Mouse (Mus musculus): ENCODE measurements at regions not wholly inside any gene's neighbourhood (a gene's known extent, or its start where the extent isn't known, plus 50 kb on each side); places are given as distances from the start of the nearest gene placed in this dataset.

DNA sequence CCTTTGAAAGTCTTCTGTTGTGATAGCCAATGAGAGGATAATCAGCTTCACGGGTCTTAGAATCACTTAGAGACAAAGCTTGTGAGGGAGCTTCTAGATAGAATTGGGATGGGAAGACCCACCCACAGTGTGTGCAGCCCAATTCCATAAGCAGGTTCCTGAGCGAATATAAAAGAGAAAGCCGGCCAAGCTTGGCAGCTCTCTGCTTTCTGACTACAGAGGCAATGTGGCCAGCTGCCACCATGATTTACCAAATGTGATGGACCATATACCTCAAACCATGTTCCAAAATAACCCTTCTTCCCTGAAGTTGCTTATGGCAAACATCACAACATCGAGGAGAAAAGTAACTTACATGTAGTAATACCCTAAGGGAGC, 143.1 kb upstream of the Snx19 start:
- no peak for DNase-seq (ENCODE audit: low spot score in 2 of 2)

DNA sequence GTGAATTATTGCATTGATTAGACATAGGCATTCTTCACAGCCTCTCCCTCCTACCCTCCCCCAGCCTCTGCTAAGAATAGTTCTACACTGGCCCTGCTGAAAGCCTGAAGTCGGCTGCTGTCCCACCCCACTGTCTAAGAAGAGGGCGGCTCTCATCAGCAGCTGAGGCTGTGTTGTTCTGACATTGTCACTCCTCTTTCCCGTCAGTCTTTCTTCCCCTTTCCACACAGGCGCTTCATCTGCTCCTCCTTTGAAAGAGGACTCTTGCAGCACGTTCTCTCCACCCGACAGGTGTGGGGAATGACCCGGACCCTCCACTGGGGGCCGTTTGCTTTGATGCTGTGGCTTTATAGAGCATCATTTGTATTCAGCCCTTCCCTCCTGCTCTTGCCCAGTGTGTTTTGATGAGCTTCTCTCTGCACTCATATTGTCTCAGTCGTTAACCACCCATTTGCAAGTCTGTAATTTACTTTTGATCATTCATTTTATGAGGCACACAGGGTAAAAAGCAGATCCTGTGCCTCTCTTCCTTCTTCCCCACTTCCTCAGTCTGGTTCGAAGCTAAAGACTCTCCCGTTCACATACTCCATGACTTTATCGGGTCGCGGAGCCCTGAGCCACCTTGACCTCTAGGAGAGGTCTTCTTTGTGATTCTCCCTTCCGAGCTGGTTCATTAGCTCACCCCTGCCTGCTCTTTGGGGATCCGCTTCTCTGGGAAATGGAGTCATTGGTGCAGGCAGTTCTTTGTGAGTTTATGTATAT, 142.2 kb upstream of the Snx19 start:
- DNase-seq (ENCODE audit: low spot score in 2 of 2), result no peak

DNA sequence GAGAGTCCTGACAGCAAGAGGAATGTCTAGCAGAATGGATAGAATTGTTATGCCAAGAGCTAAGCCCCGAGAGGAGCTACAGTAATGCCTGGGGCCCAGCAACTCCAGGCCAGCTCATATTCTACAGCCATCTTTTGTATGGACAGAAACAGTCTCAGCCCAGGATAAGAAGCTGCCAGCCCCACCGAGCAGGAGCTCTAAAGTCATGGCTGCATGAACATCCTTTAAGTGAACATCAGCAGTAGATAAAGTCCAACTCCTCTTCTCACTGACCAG, 141.6 kb upstream of the Snx19 start:
- DNase-seq (ENCODE audit: low spot score in 2 of 2), result no peak

DNA sequence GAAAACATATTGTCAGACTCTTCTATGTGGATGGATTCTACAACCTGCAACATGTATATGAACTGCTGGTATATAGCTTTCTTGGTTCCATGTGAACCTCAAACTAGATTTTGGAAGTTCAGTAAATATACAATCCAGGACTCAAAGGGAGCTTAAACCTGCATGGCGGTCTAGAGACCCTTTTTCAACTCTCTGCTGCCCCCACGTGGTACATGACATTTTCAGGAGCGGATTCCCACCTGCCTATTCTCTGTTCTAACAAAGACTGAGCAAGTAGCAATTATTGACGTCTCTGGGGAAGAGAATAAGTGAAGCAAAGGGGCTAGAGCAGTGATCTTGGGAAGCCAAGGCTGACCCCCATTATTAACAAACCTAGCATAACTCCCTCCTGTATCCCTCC, 127.1 kb upstream of the Snx19 start:
- DNase-seq (ENCODE audit: low spot score in 2 of 2), result peak; percentile 56 to 59

DNA sequence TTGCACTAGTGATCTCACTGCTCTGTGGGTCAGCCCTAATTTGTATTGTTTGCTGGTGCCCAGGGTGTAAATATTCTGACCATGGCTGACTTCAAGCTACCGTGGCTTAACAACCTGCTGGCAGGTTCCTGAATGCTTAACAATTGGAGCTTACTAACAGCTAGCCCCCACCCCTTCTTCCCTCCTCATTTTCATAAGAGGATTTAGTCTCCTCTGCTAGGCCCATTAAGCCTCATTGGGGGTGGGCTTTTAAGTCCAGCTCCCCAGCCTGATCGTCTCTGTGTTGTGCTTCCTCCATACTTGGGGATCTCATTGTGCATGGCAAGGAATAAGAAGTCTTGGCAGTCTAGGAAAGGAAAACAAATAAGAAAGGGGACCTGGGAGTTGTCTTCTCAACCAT, 118.6 kb upstream of the Snx19 start:
- no peak for DNase-seq (ENCODE audit: low spot score in 2 of 2)

DNA sequence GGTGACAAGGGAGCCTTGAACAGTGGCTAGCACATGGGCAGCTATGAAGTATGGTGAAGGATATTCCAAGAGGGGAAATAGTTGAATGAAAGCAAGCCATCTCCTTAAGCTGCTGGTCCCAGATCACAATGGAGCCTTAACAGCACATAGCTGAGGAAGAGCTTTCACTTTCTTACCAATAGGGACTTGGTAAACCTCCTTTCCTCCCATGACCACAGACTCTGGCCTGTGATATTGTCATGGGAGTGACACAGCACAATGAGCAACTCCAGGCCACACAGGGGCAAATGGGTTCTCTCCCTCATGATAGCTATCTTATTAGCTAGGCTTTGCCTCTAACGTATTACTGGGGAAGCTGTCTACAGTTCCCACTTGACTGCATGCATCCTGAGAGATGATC, 113.5 kb upstream of the Snx19 start:
- no peak for DNase-seq (ENCODE audit: low spot score in 2 of 2)

DNA sequence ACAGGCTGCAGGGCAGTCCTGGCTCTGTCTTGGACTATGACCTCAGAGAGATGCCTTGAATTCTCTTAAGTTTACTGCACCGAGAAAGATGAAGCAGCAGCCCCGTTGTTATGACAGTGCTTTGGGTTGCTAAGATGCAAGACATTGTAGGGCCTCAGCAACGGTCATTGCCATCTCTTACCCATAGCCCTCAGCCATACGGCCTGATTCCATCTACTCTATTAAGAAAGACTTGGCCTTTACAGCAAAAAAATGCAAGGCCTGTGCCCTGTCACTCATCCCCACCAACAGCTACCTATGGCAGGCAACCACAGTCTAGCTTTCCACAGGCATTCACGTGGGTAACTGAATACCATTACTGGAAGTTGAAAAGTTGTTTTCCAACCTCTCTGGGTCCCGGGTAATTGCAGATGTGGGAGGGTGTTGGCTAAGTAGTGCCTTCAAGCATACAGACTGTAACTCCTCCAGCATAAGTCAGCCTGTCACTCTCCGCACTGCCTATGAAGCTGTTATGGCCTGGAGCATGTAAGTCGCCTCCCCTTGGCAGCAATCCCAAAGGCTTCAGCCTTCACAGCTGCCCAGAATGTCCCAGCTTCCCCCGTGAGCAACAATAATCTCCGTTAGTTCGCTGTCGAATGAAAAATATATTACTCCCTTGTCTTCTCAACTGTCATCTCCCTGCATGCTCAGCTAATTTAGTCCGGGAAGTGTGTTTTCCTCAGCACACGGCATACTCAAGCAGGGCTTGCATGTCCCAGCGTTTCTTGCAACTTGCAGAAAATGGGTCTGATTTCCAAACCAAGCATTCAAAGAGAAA, 112.3 kb upstream of the Snx19 start:
- DNase-seq (ENCODE audit: low spot score in 2 of 2), result peak in 1 of 2 experiments; percentile 2

DNA sequence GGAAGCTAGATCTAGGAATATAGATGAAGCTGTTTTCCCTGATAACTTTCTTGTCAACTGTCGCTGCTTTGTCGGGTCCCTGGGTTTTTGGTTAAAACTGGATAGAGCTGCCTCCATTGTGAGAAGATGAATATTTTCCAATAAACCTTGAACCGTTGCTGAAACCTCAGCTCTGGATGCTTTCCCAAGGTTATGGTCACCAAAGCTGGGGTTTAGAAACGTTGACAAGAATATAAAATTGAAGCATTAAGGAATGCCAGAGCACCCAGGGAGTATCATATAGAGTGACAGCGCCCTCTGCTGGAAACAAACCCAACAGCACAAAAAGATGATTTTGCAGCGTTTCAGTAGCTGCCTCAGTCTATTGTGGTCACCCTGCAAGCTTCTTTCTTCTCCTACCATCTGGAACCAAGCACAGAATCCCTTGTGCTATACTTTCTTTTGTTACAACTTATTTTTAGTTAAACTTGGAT, 111.7 kb upstream of the Snx19 start:
- peak; percentile 50 to 67 for DNase-seq (ENCODE audit: low spot score in 2 of 2)

DNA sequence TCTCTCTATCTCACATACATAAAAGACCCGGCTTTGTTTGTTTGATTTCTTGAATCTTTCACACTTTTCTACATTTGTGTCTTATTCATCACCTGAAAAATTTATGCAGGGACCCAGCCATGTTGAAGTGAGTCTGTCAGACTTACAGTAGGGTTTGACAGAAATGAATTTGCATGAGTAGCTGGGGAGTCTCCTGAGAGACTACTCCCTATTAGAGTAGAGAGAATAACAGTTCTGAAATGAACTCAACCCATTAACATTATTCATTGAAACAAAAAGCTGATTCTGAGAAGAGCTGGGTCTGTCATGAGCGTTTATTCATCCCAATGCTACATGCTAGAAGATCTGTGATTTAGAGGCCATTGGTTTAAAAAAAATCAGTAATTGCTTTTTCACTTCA, 82.0 kb upstream of the Snx19 start:
- no peak for DNase-seq (ENCODE audit: low spot score in 2 of 2)

DNA sequence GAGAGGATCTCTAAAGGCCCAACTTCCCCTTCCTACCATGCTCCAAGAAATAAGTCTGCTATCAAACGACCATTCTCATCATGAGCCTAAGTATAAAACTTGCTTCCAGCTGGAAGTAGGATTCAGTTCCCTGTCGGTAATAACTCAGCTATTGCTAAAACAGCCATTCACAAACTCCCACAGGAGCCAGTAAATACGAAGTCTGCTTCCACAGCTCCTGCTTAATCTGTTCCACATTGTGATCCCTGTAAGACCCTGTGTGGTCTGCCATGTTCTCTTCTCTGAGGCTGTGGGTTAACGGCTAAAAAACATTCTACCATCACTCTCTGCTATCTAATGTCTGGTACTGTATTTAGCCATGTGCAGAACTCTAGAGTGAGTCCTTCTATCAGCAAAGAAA, 72.9 kb upstream of the Snx19 start:
- DNase-seq (ENCODE audit: low spot score in 2 of 2), result no peak

DNA sequence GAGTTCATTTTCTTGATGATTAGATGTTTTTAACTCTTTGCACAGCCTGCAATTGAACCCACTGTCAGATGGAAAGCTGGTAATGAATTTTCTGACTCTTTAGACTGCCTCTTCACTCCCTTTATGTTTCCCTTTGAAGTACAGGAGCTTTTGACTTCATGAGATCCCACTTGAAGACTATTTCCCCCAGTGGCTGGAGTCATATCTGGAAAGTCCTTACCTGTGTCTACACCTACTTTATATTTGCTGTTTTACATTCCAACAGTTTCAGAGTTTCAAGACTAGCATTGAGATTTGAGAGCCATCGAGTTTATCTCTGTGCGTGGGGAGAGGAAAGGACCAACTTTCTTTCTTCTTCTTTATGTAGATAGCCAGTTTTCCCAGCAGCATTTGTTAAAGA, 71.3 kb upstream of the Snx19 start:
- no peak for DNase-seq (ENCODE audit: low spot score in 2 of 2)

DNA sequence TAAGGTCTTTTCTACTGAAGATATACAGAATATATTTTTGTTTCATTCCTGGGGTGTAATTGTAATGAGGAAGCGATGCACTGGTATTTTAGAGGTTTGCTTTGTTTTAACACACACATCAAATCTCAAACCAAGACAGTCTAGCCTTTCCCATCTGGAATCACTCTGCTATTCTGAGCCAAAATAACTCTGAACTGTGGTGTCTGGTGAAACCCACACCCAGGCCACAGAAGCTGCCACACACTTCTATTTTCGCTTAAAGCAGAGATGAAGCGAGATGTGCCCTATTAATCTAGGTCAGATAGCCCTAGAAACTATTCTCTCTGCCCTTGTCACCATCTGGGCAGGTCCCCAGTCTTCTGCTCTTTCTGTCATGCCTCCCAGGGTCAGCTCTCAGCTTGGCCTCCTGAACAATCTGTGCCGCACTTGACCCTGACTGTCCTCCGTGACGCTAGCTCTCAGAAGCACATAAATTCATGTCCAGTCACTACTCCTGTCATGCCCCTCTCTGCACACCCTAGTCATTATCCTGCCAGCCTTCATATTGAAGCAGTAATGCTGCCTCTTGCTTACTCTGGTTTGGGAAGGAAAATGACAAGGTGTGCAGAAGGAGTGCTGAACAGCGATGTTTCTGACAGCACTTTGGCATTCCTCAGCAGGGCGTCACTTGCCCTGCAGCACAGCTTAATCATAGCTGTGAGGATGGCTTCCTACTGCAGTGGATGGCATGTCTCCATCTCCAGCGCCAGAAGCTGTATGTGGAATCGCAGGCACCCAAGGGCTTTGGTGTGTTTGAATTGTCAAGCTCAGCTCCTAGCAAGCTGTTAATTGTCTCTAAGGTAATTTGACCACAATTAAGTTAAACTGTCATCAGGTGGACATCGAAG, 57.1 kb upstream of the Snx19 start:
- no peak for DNase-seq (ENCODE audit: low spot score in 2 of 2)

DNA sequence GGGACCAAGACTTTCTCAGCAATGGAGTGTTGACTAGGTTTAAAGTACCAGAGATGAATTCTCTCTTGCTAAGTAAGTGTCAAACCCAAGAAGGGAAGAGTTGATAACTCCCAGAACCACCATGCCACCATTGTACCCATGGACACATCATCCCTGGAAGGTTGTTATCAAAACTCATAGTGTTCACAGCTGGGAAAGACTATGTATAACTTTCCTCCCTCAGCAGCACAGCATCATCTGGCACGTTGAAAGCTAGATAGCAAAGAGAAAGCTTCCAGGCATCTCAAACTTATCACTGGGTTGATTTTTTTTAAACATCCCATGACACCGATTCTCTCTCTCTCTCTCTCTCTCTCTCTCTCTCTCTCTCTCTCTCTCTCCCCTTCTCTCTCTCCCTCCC, 56.1 kb upstream of the Snx19 start:
- DNase-seq (ENCODE audit: low spot score in 2 of 2), result no peak

DNA sequence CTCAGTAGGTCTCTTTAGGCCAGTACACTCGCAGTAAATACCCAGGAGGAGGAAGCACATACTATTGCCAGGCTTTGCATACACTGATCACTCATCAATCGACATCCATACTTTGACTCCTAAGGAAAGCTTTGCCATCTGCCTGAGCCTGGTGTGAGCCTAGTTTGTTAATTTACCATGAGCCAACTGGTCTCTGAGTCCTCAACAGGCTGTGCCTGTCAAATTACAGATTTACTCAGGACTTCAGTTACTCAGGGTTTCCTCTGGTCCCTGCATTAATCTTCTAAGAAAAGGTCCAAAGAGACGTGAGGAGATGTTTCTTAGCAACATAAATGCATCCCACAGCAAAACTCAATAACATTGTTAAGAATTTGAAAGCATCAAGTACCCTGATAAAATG, 50.0 kb upstream of the Snx19 start:
- DNase-seq (ENCODE audit: low spot score in 2 of 2), result peak in 1 of 2 experiments; percentile 6
